Mouse (Mus musculus) bone marrow macrophage, adult 2 months (primary cell): Measurements from ENCODE around the gene Olfr341. TPM values are rescaled to one million over a fixed set of nuclear protein-coding genes. Genes with fewer than 3 reads are reported as not detected.

Experiments used
- H3K27ac ChIP-seq: 2 replicates; pipeline ENCODE4 v1.5.1; 2012; ENCODE audit warnings: low read depth, low read length; ENCODE audit not compliant: insufficient read depth
- H3K4me1 ChIP-seq: 2 replicates; pipeline ENCODE4 v1.6.1; 2012; ENCODE audit warnings: low read length; ENCODE audit not compliant: control insufficient read depth, insufficient read depth
- H3K4me3 ChIP-seq: 2 replicates; pipeline ENCODE4 v1.5.1; 2012; ENCODE audit warnings: mild to moderate bottlenecking, low read length, moderate library complexity; ENCODE audit not compliant: insufficient read depth
- CTCF ChIP-seq: IDR thresholded peaks from 2 replicates; pipeline ENCODE4 v1.5.1; 2012; ENCODE audit warnings: low read depth, mild to moderate bottlenecking, low read length, moderate library complexity
- POLR2A ChIP-seq: IDR thresholded peaks from 2 replicates; pipeline ENCODE4 v1.6.1; 2012; ENCODE audit warnings: mild to moderate bottlenecking, low read depth, low read length, borderline replicate concordance
- polyA plus RNA-seq: library from polyadenylated mRNA; stranded (reverse); fragments of >200 nt; gene quantifications from 2 replicates; pipeline ENCODE4 v1.2.4, GENCODE M21; 2012; ENCODE audit not compliant: missing spikeins, insufficient read depth, insufficient read length

The Olfr341 gene
- not detected in 2 replicates for polyA plus RNA-seq

DNA sequence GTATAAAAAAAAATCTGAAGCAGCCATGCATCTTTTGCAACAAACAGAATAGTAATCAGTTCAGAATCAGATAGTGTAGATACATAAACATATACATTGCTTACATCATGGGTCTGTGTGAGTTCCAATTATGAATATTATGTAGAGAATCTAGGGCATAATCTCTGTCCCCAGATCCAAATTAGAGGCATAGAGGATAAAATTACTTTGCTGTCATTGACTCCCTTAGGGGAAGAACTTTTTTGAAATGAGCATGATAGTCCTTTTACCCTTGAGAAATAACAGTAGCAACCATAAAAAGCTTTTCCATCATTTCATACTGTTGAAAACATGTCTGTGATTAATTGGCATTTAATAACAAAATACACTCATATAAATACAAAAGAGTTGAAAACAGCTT, at the start of gene Olfr341:
Olfr341 (minus strand) TSS at position 101 of the 400 bp plus-strand sequence.
- TF ChIP-seq POLR2A, result no peak
- no peak within 1 kb of the TSS for H3K4me3 ChIP-seq
- H3K27ac ChIP-seq, result no peak within 1 kb of the TSS
- H3K4me1 ChIP-seq, result no peaks in the 10 kb centered on the region

DNA sequence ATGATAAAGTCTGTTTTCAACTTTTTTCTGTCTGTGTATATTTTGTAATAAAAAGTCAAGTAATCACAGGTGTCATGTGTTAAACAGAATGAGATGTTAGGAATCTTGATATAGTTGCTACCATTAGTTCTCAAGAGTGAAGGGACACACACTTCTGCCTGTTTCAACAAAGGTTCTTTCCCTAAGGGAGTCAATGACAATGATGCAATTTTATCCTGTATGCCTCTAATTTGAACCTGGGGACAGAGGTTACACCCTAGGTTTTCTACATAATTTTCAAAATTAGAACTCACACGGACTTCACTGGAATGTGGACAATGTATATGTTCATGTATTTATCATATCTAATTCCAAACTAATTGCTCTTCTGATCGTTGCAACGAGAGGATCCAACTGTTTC, 42.4 kb upstream of the Olfr341 start, which contains the start of gene Olfr342:
Olfr342 (plus strand) TSS at position 301 of the 400 bp plus-strand sequence.
- TF ChIP-seq CTCF (no peak), POLR2A (no peak)
- H3K4me3 ChIP-seq, result no peak within 1 kb of the TSS

DNA sequence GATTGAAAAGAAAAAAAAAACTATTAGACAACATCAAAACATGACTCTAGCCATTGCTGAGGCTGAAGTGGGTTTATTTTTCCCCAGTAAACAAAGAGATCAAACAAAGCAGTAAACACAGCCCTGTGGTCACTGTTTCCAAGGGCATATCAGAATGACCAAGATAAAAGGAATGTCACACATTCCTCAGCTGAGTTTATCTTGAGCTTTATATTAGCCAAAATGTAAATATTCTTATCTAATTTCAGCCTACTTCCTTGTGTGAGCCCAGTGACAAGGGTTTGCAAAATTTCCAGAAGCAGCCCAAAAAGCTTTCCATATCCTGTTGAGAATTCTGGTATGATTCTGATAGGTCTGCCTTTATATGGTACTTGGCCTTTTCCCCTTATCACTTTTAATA, 8.6 kb downstream of the Olfr341 start:
- no peak for TF ChIP-seq CTCF
- TF ChIP-seq POLR2A, result no peak
- Histone ChIP-seq H3K4me1 (no peaks in the 10 kb centered on the region), H3K27ac (no peak overlapping the region), H3K4me3 (no peak overlapping the region)

More for the DNA sequence above, 42.4 kb upstream of the Olfr341 start, which contains the start of gene Olfr342:
- Histone ChIP-seq H3K4me1 (no peaks in the 10 kb centered on the region), H3K27ac (no peak within 1 kb of the TSS)

DNA sequence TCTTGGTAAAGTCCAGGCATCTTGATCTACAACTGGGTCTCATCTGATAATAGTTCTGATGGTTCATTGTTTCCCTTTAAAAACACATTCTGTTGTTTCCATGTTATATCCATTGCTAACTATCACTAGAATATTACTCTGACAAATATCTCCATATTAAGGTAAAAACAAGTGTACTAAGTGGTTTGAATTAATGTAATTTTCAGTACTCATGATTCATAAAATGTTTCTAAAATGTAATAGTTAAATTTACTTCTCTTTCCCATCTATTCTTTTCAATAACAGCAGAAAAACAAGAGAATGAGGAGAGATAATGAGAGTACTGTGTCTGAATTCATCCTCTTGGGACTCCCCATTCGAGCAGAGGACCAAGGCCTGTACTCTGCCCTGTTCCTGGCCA, 30.0 kb downstream of the Olfr341 start, which contains the start of gene Olfr340:
Olfr340 (plus strand) TSS at position 301 of the 400 bp plus-strand sequence.
- no peak within 1 kb of the TSS for H3K27ac ChIP-seq
- no peak within 1 kb of the TSS for H3K4me3 ChIP-seq
- TF ChIP-seq CTCF (no peak), POLR2A (no peak)
- H3K4me1 ChIP-seq, result no peaks in the 10 kb centered on the region

Other genes starting within 250 kb of the Olfr341 start
- gene Olfr338, start 108.9 kb downstream of the Olfr341 start, polyA plus RNA-seq, result not detected in 2 replicates
- gene Olfr339, start 63.5 kb downstream of the Olfr341 start, polyA plus RNA-seq, result not detected in 2 replicates
- gene Olfr340, start 29.9 kb downstream of the Olfr341 start, polyA plus RNA-seq, result not detected in 2 replicates
- gene Olfr342, start 42.5 kb upstream of the Olfr341 start, polyA plus RNA-seq, result not detected in 2 replicates
- 0.07 and 0.17 TPM in 2 replicates for gene Olfr344, start 84.2 kb upstream of the Olfr341 start, polyA plus RNA-seq
- not detected in 2 replicates for gene Olfr345, start 157.6 kb upstream of the Olfr341 start, polyA plus RNA-seq
- gene Olfr346, start 203.3 kb upstream of the Olfr341 start, polyA plus RNA-seq, result not detected in 2 replicates
- gene Olfr347, start 249.4 kb upstream of the Olfr341 start, polyA plus RNA-seq, result not detected in 2 replicates